Mouse (Mus musculus) left cerebral cortex, postnatal 36 days (tissue): ENCODE results near the gene Macrod1. TPM values are rescaled to one million over a fixed set of nuclear protein-coding genes. Genes with fewer than 3 reads are reported as not detected.

Experiments
- DNase-seq, 2 experiments: peaks; one replicate each; pipeline ENCODE4 v3.0.0; 2021 to 2022; ENCODE audit warnings: low spot score in 2 of 2, mixed read lengths in 1 of 2
- intact Hi-C: fragments of 180-260 bp; cut with DNase I; formaldehyde crosslinking; loops from one replicate; pipeline ENCODE4 v1.15.1; 2025
- total RNA-seq, 2 experiments: library from RNA; stranded (reverse); gene quantifications; 2 replicates each; pipeline ENCODE4 v1.2.3; 2021

The Macrod1 gene
- total RNA-seq, 2 experiments from 2014 or later: 14.1 to 17.6 TPM

GRCm38 (mm10) chr19:7130317-7130716 lies 73.7 kb downstream of the Macrod1 start:
- no peak for DNase-seq
- intact Hi-C loops: no loop called here

GRCm38 (mm10) chr19:7133436-7133835 lies 76.8 kb downstream of the Macrod1 start:
- intact Hi-C loops: no loop called here
- DNase-seq: no peak

- intact Hi-C loops: no loop called here
- DNase-seq: no peak
Measured at GRCm38 (mm10) chr19:7134631-7135091, 78.1 kb downstream of the Macrod1 start.

- intact Hi-C loops: no loop called here
- no peak for DNase-seq
Measured at GRCm38 (mm10) chr19:7135525-7135924, 78.9 kb downstream of the Macrod1 start.

- DNase-seq: no peak
Measured at GRCm38 (mm10) chr19:7136016-7136415, 79.4 kb downstream of the Macrod1 start.

GRCm38 (mm10) chr19:7136714-7137498 lies 80.3 kb downstream of the Macrod1 start:
- intact Hi-C loops: no loop called here
- DNase-seq: no peak

More at GRCm38 (mm10) chr19:7136016-7136415, 79.4 kb downstream of the Macrod1 start:
- intact Hi-C loops: no loop called here

GRCm38 (mm10) chr19:7138327-7138726 lies 81.7 kb downstream of the Macrod1 start:
- DNase-seq: no peak
- intact Hi-C loops: no loop called here

- no peak for DNase-seq
- intact Hi-C loops: no loop called here
Measured at GRCm38 (mm10) chr19:7139321-7139720, 82.7 kb downstream of the Macrod1 start.

- intact Hi-C loops: no loop called here
- DNase-seq: no peak
Measured at GRCm38 (mm10) chr19:7140373-7140772, 83.8 kb downstream of the Macrod1 start.

GRCm38 (mm10) chr19:7140856-7141421 lies 84.3 kb downstream of the Macrod1 start:
- DNase-seq: peak in 1 of 2 experiments; percentile 60

GRCm38 (mm10) chr19:7142207-7142915 lies 85.8 kb downstream of the Macrod1 start:
- no peak for DNase-seq

More at GRCm38 (mm10) chr19:7140856-7141421, 84.3 kb downstream of the Macrod1 start:
- intact Hi-C loops: no loop called here

GRCm38 (mm10) chr19:7143854-7144253 lies 87.2 kb downstream of the Macrod1 start:
- intact Hi-C loops: no loop called here
- DNase-seq: peak in 1 of 2 experiments; percentile 80

More at GRCm38 (mm10) chr19:7142207-7142915, 85.8 kb downstream of the Macrod1 start:
- intact Hi-C loops: no loop called here

- DNase-seq: no peak
- intact Hi-C loops: no loop called here
Measured at GRCm38 (mm10) chr19:7144458-7144857, 87.8 kb downstream of the Macrod1 start.

GRCm38 (mm10) chr19:7146376-7146775 lies 89.8 kb downstream of the Macrod1 start:
- intact Hi-C loops: no loop called here
- DNase-seq: no peak

GRCm38 (mm10) chr19:7148096-7148495 lies 91.5 kb downstream of the Macrod1 start:
- intact Hi-C loops: no loop called here
- peak in 1 of 2 experiments; percentile 79 for DNase-seq

GRCm38 (mm10) chr19:7148541-7149085 lies 92.0 kb downstream of the Macrod1 start:
- intact Hi-C loops: no loop called here
- peak in 1 of 2 experiments; percentile 66 for DNase-seq

GRCm38 (mm10) chr19:7149158-7149685 lies 92.6 kb downstream of the Macrod1 start:
- DNase-seq: no peak
- intact Hi-C loops: no loop called here

- intact Hi-C loops: no loop called here
- no peak for DNase-seq
Measured at GRCm38 (mm10) chr19:7151300-7151926, 94.8 kb downstream of the Macrod1 start.

GRCm38 (mm10) chr19:7151927-7152653 lies 95.5 kb downstream of the Macrod1 start:
- DNase-seq: no peak
- intact Hi-C loops: no loop called here
